8 mouse cellular contexts compared by ENCODE assay signal in the genomic region with DNA sequence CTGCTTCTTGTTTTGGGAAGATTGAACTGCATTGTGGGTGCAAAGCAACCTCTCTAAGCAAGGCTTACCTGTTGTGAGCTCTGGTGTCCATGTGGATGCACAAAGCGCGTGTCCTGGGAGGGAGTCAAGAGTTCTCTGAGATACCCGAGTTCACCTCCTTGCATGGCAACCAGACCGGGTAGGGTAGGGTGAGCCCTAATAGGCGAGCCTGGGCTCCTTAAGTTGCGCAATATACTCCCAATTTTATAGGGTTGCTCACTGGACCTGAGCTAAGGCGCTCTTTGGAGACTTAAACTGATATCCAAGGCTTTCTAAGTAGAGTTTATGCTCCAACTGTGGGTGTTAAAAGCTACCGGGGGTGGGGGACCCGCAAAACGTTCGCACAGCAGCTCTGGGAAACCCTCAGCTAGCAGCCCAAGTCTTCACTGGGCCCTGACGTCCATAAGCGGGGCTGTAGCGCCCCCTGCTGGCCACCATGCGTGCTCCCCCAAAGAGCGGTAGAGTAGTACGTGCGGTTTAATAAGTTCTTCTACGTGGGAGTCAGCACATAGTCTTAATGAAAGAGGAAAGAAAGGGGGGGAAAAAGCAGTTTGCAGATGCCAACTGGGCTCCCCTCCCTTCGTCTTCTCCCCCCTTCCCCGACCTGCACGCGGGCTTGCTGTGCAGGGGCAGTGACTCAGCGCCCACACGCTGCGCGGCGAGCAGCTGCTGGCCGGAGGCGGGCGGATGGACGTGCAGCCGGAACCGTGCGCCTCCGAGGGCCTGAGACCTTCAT. TPM values are rescaled to one million over a fixed set of nuclear protein-coding genes. Genes with fewer than 3 reads are reported as not detected.
DNase-seq lines count a peak whose midpoint lies in the region; ATAC-seq and TF ChIP-seq lines count a peak whose summit lies in the region.

No protein-coding gene starts in this region.

- H3K9ac ChIP-seq in hindbrain, postnatal 0 days (replicated peaks; ENCODE audit: low read length): peak overlapping the region; percentile 28; the same call in 1 of the 2 replicates

- no peaks in the 10 kb centered on the region for H3K9me3 ChIP-seq in hindbrain, postnatal 0 days (ENCODE audit: low read length)

- peak overlapping the region; percentile 75 for H3K4me2 ChIP-seq in hindbrain, postnatal 0 days (ENCODE audit: low read depth, low read length)

- no peaks in the 10 kb centered on the region for H3K36me3 ChIP-seq in hindbrain, postnatal 0 days (ENCODE audit: insufficient read depth, low read length)

- WGBS in hindbrain, postnatal 0 days: under 1% methylated on average over 36 of the region's 36 CpGs

- intact Hi-C loops in gastrocnemius, adult 2 months (cut with DNase I): loop anchor here (1.0 to 2.0 kb wide), 4 partner anchors 15 to 343 kb away; no protein-coding TSS in a partner anchor

- DNase-seq in T-cell, adult 2 months (ENCODE audit: low spot score): peak; percentile 84
- DNase-seq in cerebellum, postnatal 25 days: peak; percentile 88 to 90
- peak; percentile 90 for DNase-seq in gastrocnemius, adult 2 months
- peak; percentile 95 for DNase-seq in hindbrain, postnatal 0 days (ENCODE audit: low spot score)
- peak; percentile 64 to 67 for DNase-seq in left cerebral cortex, adult 8-10 months (ENCODE audit: low spot score in 2 of 2)
- peak; percentile 87 for DNase-seq in right cerebral cortex, postnatal 10 days (ENCODE audit: low spot score in 2 of 2)
- DNase-seq in urinary bladder, postnatal 36 days (ENCODE audit: low spot score in 2 of 2): peak; percentile 78 to 83

- peak overlapping the region; percentile 77 for H3K4me3 ChIP-seq in gastrocnemius, adult 2 months
- peak overlapping the region; percentile 39 for H3K4me3 ChIP-seq in hindbrain, postnatal 0 days (ENCODE audit: low read length)

- H3K4me1 ChIP-seq in hindbrain, postnatal 0 days (ENCODE audit: insufficient read depth, low read length): peaks cover 18% of the 10 kb centered on the region

- H3K27ac ChIP-seq in gastrocnemius, adult 2 months: peak overlapping the region; percentile 73
- peak overlapping the region; percentile 36; the same call in 1 of the 2 replicates for H3K27ac ChIP-seq in hindbrain, postnatal 0 days

- TF ChIP-seq CTCF in gastrocnemius, adult 2 months (IDR thresholded peaks at IDR 0.05): no peak; the same call in 1 of the 2 replicates
- peak; percentile 96 for TF ChIP-seq CTCF in hindbrain, postnatal 0 days (IDR thresholded peaks at IDR 0.05; ENCODE audit: low read depth)

- peak; percentile 92 for ATAC-seq in hindbrain, postnatal 0 days
- ATAC-seq in megakaryocyte progenitor cell, adult 5-6 weeks (replicated peaks; ENCODE audit: poor library complexity): peak; percentile 67

- H3K27me3 ChIP-seq in hindbrain, postnatal 0 days (ENCODE audit: insufficient read depth, low read length): peaks cover 34% of the 10 kb centered on the region

RNA-seq across cellular contexts. Expression of a gene that starts 2.6 kb away (rescaled TPM):
- 1 to 10 TPM; 2.2 to 4.6 TPM for total RNA-seq in gastrocnemius, adult 2 months (2021)
- 2.1 and 2.2 TPM in 2 replicates for total RNA-seq in hindbrain, postnatal 0 days (2014; rRNA removed)
- polyA plus RNA-seq in hindbrain, postnatal 0 days (2015; fragmentation: Nextera tagmentation; extraction: Ambion mirVana): 4.2 and 6.0 TPM in 2 replicates
- 1 to 10 TPM; 1.8 to 3.1 (median 2.5) TPM for total RNA-seq in left cerebral cortex, adult 8-10 months (2022)
- not detected in 2 replicates for total RNA-seq in megakaryocyte progenitor cell, adult 5-6 weeks (2015)
- total RNA-seq in megakaryocyte progenitor cell, adult 5-6 weeks (2017): not detected in 2 replicates

RNA-seq across cellular contexts. Expression of a gene that starts 15.4 kb away (rescaled TPM):
- 10 to 100 TPM; 11.2 to 14.8 TPM for total RNA-seq in gastrocnemius, adult 2 months (2021)
- total RNA-seq in hindbrain, postnatal 0 days (2014; rRNA removed): 55.0 and 70.5 TPM in 2 replicates
- 40.3 and 42.9 TPM in 2 replicates for polyA plus RNA-seq in hindbrain, postnatal 0 days (2015; fragmentation: Nextera tagmentation; extraction: Ambion mirVana)
- 10 to 100 TPM; 49.2 to 62.5 (median 60.1) TPM for total RNA-seq in left cerebral cortex, adult 8-10 months (2022)
- 1.6 and 2.3 TPM in 2 replicates for total RNA-seq in megakaryocyte progenitor cell, adult 5-6 weeks (2015)
- 0.44 and 0.46 TPM in 2 replicates for total RNA-seq in megakaryocyte progenitor cell, adult 5-6 weeks (2017)

Comparison
In these comparisons a context has a peak if more than half of its experiments do, and no peak if none do; other contexts are left out.
1. Peak in every context shown above with its lines: DNase-seq, ATAC-seq, H3K4me3 ChIP-seq and H3K27ac ChIP-seq.